Mouse (Mus musculus) kidney, adult 9 months (tissue): ENCODE results near the gene Impdh2.

Source experiments
- DNase-seq: peaks from one replicate; pipeline ENCODE4 v3.0.0; 2022

Gene Impdh2

DNA sequence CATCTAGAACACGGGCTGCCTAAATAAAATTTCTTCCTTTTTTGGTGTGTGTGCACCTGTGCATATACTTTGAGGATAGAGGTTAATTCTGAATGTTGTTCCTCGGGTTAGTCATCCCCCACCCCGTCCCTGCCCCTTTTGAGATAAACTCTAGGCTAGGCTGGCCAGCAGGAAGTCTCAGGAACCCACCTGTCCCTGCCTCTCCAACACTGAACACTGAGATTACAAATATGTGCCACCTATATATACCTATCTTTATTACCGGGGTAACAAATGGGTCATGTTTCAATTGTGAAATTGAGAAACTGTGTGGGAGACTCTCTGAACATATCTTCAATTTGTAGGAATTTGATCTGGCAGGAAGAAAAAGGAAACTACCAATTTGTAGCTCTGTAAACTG, 48.8 kb downstream of the Impdh2 start:
- DNase-seq = no peak

DNA sequence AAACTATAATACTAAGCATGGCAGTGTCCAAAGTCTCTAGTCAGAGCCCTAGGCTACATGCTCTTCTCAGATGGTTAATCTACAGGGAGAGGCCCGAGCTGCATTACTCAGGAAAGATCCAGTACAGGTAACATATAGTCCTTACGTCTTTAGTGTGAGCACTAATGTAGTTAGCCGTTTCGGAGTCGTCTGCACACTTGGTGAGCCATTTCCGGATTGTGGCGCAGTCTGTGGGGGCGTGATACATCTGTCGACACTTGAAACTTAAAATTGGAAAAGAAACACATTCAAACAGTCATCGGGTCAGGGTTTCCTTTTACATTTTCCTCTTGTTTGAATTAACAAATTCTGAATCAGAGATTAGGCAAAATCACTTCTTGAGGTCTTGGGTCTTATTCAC, 51.4 kb downstream of the Impdh2 start:
- no peak for DNase-seq
